Mouse (Mus musculus) lung, postnatal 4 days (tissue): ENCODE data around the gene Maged2.
"Not testable (repeated sequence)": the region's sequence is repeated elsewhere in the genome, so short reads cannot be mapped to it uniquely, and the experiment has no call there.

ENCODE experiments used
- DNase-seq, 2 experiments: peaks; one replicate each; pipeline ENCODE4 v3.0.0; 2021

Maged2 gene

DNA sequence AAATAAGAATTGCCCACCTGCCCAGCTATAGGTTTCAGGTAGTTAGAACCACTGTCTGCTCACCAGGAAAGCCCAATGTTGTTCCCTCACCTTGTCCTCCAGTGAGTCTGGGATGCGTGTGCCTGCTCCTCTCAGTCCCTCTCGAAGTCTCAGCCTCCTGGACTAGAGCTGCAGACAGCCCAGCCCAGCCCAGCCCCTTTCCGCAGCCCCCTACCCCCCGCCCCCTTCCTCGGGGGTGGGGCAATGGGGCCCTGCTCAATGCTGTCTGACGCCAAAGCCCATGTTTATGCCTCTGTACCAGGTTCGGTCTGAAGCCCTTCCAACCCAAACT is at the start of gene Maged2:
TSS of gene Maged2 (minus strand) at position 207 of the 331 bp plus-strand sequence.
- peak; percentile 23 to 50 for DNase-seq

DNA sequence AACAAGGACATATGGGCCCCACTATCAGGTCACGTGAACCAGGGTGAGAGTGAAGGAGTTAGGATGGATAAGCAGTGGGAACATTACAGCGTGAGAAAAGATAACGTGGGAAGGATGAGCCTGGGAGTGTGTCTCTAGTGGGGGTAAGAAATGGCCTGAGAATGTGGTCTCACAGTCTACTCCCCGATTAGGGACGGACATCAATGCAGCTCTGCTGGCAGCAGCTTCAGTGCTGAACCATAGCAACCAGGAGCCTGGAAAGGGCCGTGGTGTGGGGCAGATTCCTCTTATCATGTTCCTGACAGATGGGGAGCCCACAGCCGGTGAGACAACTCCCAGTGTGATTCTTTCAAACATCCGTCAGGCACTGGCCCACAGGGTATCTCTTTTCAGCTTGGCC is 34.1 kb upstream of the Maged2 start:
- no peak for DNase-seq

- DNase-seq = not testable (repeated sequence)
Observed at GRCm38 (mm10) chrX:150845480-150846205, 31.5 kb upstream of the Maged2 start.

GRCm38 (mm10) chrX:150843257-150843656 is 29.1 kb upstream of the Maged2 start:
- DNase-seq = not testable (repeated sequence)

DNA sequence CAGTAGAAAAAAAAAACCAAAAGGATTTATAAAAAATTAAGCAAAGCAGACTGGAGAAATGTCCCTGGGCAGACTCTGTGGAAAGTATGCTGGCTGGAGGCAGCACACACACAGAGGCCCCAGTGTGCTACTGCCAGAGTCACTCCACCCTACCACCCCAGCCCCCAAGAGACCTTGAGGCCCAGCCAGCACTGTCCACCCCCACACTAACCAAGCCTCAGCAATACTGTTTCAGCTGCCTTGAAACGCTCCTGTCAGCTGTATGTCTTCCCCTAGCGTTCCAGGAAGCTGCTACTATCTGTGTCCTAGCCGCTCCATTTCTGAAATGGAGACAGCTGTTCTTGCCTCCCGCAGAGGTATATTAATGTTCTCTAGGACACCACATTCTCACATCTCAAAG is 16.2 kb upstream of the Maged2 start:
- DNase-seq = no peak

GRCm38 (mm10) chrX:150817278-150817677 is 3.1 kb upstream of the Maged2 start:
- DNase-seq = no peak

GRCm38 (mm10) chrX:150815601-150816000 is 1.5 kb upstream of the Maged2 start:
- no peak for DNase-seq

DNA sequence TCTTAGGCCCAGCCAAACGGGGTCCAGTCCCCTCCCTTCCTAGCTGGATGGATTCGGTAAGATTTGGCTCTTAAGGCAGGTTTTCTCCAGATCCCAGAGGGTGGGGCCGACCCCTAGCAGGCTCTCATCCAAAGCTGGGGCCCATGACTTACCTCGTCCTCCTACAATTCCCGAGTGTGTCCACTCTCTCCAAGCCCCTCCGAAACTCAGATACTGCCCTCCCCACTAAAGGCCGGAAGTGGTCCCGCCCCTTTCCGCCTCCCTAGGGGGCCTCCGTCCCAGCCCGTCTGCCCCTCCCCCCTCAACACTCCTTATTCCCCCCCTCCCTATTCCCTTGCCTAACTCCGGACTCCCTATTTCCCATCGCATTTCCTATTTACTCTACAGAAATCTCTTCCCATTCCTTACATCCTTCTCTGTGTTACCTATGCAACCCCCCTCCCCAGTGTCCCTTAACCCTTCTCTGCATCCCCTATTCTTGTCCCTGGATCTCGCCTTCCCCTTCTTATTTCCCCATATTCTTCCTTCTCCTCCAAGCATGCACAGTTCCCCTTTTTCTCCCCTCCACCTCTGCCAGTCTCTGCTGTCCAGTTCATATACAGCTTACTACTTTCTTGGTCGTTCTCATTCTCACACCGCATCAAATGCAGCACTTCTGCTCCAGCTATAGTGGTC is 544 bp downstream of the Maged2 start:
- DNase-seq = peak; percentile 65 to 67

GRCm38 (mm10) chrX:150812787-150813298 is 1.3 kb downstream of the Maged2 start:
- DNase-seq = peak; percentile 89 to 94

DNA sequence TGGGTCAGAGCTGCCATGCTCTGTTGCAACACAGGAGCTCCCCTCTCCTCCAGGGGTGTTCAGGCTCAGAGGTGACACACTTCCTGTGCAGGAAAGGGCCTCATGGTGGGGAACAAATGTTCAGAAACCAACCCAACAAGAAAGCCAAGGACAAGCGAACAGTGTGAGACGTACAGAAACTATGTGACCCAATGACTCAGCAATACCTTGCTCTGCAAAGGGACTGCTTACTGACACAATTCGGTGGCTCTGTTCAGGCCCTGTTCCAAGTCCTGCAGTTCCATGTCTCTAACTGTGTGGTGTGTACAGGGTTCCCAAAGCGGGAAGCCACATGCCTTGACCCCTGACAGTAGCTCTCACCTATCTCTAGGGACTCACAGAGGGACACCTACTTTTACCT is 13.2 kb downstream of the Maged2 start:
- not testable (repeated sequence) for DNase-seq

GRCm38 (mm10) chrX:150798493-150799177 is 15.5 kb downstream of the Maged2 start:
- not testable (repeated sequence) for DNase-seq
